Mouse (Mus musculus): ENCODE results near the gene Card6.

Gene Card6

GRCm38 (mm10) chr15:5129111-5129805 lies 20.9 kb upstream of the Card6 start:
- no peak for DNase-seq

DNA sequence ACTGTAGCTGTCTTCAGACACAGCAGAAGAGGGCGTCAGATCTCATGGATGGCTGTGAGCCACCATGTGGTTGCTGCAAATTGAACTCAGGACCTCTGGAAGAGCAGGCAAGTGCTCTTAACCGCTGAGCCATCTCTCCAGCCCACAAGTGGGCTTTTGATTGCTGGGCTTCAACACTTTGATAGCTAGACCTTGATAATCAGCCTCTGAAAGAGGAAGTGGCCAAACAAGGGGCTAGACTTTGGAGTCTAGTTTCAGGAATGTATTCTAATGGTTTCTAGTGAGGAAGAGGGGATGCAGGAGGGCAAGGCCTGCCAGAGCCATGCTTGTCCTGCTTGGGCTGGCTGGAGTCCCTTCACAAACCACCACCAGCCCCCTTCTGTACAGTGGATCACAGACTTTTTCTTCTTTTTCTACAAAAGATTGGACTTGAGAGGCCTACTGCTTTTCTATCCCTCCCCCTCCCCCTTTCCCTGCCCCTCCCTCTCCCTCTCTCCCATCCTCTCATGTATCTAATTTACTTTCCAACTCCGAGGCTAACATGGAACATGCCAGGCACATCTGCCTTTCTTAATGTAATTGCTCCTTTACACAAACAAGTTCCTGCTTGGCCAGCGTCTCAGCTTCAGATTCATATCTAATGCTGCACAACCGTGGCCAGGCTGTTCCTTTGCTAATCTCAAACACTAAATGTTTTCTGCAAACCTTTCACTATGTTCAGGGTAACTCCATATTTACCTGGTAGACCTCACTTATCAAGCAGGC lies 20.0 kb upstream of the Card6 start:
- DNase-seq: no peak

DNA sequence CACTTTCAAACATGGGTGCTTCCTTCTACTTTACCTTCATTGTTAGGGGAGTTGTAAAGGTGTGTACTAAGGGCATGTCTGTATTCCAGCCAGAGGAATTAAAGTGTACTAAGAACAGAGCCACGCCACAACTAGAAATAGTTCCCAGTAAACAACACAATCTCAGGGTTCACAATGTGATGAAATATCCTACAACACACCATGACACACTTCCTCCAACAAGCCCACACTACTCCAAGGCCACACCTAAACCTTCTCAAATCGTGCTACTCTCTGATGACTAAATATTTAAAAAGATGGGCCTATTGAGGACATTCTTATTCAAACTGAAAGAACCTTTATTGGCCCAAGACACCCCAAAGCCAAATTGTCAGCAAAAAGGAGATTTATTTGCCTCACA lies 19.1 kb upstream of the Card6 start:
- no peak for DNase-seq

DNA sequence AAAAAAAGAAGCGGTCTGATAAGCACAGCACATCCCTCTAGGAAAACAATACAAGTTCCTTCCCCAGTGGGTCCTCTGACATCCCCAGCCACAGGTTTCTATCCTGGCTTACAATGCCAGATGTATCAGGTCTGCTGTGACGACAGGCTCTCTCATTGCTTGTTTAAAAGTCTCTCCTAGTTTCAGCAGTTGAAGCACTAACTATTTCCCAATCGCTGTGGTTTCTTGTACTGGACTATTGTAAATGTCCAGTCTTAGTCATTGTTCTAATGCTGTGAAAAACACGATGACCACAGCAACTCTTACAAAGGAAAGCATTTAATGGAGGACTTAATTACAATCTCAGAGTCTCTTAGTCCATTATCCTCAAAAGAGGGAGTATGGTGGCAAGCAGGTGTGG lies 18.1 kb upstream of the Card6 start:
- DNase-seq: no peak

- DNase-seq: no peak
These were observed 13.4 kb upstream of the Card6 start for GRCm38 (mm10) chr15:5121535-5122313.

DNA sequence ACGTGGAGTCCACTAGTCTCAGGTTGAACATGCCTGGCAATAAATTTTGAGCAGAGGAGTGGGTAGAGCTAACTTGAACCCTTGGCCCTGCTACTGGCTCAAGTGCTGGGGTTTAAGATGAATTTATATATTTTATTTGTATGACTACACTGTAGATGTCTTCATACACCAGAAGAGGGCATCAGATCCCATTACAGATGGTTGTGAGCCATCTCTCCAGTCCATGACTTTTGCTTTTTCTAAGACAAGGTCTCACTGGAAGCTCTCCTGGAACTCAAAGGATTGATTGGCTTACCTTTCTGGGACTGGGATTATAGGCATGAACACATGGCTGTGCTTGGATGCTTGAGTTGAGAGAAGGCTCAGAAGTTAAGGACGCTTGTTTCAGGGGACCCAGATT lies 11.4 kb upstream of the Card6 start:
- no peak for DNase-seq

- DNase-seq: no peak
These were observed 10.9 kb upstream of the Card6 start for GRCm38 (mm10) chr15:5119192-5119591.

DNA sequence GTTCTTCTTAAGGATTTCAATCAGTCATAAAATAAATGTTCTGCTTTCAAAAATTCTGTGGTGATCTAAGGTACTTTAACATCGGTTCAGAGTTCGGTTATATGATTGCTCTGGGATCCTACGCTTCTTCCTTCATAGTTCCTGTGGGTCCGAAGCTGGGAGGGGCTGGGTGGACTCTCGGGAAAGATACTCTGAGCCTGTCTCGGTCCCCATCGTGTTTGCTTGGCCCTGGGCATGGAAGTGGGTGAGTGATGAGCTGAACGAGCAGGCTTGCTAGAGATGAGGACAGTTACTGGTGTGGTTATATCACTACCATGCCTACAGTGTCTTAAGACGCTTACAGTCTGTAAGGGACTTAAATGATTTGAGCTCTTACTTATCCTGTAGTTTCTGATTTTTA lies 10.3 kb upstream of the Card6 start:
- no peak for DNase-seq

DNA sequence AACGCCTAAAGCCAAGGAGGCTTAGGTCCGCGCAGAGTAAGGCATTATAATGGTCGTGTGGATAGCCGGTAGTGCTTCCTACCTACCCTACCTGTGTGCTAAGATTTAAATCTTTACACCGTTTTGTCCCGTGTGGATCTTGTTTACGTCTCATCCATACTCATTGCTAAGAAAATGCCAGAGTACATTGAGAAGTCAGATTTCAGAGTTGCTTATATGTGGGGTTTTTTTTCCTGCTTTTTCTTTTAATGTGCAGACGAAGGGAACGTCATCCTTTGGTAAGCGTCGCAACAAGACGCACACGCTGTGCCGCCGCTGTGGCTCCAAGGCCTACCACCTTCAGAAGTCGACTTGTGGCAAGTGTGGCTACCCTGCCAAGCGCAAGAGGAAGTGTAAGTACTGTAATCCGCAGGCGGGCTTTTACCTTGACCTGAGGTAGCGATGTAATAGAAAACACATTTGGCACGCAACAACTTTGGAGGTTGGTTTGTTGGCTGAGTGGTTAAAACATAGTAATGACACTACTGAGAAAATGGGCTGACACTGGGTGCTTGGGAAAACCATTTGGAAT lies 8.8 kb upstream of the Card6 start:
- peak in 1 of 2 experiments; percentile 23 for DNase-seq

DNA sequence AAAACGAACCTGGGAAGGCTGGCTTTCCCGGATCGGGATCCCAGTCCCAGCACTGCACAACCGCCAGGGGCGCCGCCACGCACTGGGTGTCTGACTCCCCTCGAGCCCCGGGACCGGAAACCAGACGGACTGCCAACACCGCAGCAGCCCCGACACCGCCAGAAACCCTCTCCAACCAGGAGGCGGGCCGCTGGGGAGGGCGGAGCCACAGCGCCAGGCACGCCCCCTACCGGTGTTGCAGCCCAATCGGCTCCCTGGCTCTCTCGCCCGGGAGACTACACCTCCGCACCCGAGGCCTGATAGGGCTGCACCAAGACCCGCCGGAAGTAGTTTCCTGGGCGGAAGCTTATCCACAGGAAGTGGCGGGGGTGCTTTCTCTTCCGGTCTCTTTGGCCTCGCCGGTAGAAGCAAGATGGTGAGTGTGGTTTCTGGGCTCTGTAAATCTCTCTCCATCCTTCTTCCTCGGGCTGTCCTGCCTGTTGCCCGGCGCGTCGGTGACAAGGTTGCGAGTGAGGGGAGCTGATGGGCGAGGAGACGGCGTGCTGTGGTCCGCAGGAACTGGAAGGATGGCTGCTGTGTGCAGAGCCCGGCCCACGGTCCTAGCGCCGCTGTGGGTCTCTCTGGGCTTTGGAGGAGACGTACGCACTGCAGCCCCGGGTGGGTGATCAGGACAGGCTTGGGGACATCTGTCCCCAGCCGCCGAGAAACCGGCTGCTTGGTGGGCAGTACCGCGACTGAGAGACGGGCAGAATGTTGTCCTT lies 8.1 kb upstream of the Card6 start, which contains the start of gene Rpl37:
Gene Rpl37, plus strand, starts transcription at position 376 of the 761 bp plus-strand sequence.
- DNase-seq: peak; percentile 98 to 99

GRCm38 (mm10) chr15:5115173-5115572 lies 6.8 kb upstream of the Card6 start:
- DNase-seq: no peak

GRCm38 (mm10) chr15:5112651-5113050 lies 4.3 kb upstream of the Card6 start:
- DNase-seq: no peak

GRCm38 (mm10) chr15:5108655-5109040 lies 309 bp upstream of the Card6 start:
- no peak for DNase-seq

DNA sequence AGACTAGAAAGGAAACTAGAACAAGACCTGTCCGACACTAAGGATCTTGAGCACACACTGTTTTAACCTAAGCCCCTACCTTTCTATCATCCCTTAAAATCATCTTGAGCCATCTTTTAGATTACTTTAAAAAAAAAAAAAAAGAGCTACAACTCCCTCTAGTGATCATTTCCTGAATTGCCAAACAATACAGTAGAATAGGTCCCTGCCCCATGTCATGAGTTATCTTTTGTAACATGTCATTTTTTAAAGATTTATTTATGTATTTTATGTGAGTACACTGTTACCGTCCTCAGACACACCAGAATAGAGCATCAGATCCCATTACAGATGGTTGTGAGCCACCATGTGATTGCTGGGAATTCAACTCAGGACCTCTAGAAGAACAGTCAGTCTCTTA lies 2.0 kb downstream of the Card6 start:
- DNase-seq: no peak

- no peak for DNase-seq
These were observed 2.4 kb downstream of the Card6 start for GRCm38 (mm10) chr15:5105891-5106290.

DNA sequence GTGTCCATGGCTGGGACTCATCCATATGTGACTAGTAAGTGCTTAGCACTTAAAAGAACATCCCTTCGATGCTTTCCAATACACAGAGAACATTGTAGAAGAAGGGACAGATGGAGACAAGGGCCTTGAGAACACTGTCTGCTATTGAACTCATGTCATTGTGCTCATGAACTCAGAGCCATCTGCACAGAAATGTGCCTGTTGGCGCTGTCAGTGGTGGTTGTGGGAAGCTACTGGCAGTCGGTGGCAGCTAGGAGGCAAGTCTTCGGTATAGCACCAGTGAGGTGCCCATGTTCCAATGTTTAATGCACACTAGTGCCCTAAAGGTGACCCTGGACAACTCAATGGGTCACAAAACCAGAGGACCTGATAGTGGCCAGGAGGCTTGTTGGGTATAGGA lies 6.0 kb downstream of the Card6 start:
- DNase-seq: no peak

GRCm38 (mm10) chr15:5097376-5097775 lies 11.0 kb downstream of the Card6 start:
- no peak for DNase-seq

- no peak for DNase-seq
These were observed 12.6 kb downstream of the Card6 start for GRCm38 (mm10) chr15:5095534-5096301.

DNA sequence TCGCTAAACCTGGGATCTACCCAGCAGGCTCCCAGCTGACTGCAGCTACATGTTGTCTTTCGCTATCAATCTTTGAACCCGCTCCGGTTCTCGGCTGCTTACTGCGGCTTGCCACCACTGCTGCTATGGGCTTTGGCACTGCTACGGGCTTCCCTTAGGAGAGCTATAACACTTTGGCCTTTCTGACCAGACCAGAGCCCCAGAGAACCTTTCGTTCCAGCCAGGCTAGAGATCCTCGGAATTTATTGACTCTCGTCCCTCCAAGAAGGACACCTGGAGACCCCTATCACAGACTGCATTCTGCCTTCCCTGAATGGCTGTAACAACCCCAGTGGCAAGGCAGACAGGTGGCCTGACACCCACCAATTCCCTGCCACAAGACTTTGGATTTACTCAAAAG lies 18.2 kb downstream of the Card6 start:
- DNase-seq: no peak

DNA sequence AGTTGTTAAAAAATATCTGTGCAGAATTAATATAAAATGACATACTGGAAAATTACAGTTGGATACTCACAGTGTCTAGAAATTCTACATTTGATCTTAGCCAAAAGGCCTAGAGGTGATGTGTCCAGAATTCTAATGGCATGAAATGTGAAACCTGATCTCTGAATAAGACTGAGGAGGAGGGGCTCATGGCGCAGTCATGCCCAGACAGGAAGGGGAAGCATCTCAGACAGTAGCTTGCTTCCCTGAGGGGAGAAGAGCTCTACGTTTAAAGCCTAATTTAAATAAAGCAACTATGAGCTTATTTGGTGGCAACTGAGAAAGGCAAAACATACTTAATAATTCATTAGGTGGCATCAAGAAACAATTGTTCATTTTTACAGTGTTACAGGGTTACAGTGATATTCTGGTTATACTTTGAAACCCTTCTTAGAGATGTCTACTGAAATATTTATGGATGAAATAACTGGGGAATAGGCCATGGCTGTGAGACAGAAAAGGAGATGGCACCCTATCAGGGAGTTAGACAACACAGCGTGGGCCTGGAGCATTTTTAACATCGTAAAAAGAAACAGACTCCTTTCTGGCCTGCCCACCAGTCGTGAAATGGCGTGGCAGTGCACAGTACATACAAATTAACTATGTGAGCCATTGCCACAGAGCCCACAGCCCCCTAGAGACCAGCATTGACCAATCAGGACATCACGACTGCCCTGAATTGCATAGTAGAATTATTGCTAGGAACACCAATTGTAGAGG lies 19.3 kb downstream of the Card6 start:
- no peak for DNase-seq

DNA sequence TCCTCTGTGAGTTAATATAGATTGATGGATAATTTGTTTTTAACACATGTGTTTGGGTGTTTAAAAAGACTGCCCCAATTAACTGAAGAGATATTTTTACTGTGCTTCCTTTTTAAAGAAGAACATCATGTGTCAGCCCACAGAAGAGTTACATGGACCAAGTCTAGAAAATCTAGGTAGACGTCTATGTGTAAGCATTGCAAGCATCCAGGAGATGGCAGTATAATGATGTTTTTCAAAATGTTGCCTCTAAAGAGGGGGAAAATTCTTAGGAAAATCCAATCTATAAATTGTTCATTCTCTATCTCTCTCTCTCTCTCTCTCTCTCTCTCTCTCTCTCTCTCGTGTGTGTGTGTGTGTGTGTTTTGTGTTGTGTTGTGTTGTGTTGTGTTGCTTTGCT lies 22.2 kb downstream of the Card6 start:
- DNase-seq: no peak

All from lung, adult 18-20 months (tissue).